Mouse (Mus musculus): ENCODE measurements around the gene Vmn1r116.
"Not testable (repeated sequence)": the region's sequence is repeated elsewhere in the genome, so short reads cannot be mapped to it uniquely, and the experiment has no call there.

The Vmn1r116 gene

GRCm38 (mm10) chr7:20871956-20872355 is at the start of gene Vmn1r116:
Gene Vmn1r116 (plus strand): TSS chr7:20872256.
- DNase-seq, result not testable (repeated sequence)

- DNase-seq, result not testable (repeated sequence)
Measured at GRCm38 (mm10) chr7:20844885-20845284, 27.2 kb upstream of the Vmn1r116 start, which contains the start of gene Vmn1r115. Gene Vmn1r115 (minus strand): TSS chr7:20844985.

DNA sequence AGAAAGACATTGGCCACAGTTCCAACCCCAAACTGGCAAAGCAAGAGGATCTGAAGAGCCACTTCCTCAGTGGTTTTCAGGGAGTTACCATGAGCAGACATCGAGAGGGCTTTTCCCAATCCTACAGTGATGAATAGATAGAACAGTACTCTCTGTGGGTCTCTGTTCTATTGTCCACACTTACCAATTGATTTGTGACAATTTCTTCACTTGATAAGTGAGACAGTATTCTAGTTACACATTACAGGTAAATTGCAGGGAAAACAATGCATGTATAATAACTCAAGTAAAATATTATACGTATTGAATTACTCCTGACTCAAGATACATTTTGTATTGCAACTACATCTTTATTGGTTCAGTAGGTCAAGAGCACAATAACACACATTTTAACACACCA is 12.0 kb downstream of the Vmn1r116 start, which contains the start of gene Vmn1r117:
Vmn1r117 (minus strand) TSS at position 101 of the 400 bp plus-strand sequence.
- not testable (repeated sequence) for DNase-seq

GRCm38 (mm10) chr7:20912247-20912646 is 40.2 kb downstream of the Vmn1r116 start, which contains the start of gene Vmn1r118:
Gene Vmn1r118 (minus strand): TSS chr7:20912347.
- DNase-seq, result not testable (repeated sequence)
